Mouse (Mus musculus) kidney, postnatal 0 days (tissue): ENCODE results near the gene Chmp2b. TPM values are rescaled to one million over a fixed set of nuclear protein-coding genes. Genes with fewer than 3 reads are reported as not detected.

ENCODE experiments used
- ATAC-seq: fragments of 200-750 bp; cut with Nextera tagmentation; replicated peaks from 2 replicates; pipeline ENCODE4 v1.8.0; 2017; ENCODE audit warnings: low read depth, moderate number of reproducible peaks, moderate TSS enrichment, moderate library complexity; ENCODE audit not compliant: low FRiP score
- DNase-seq: peaks from one replicate; pipeline ENCODE4 v3.0.0-alpha.2; 2016; ENCODE audit warnings: low spot score
- H3K27ac ChIP-seq: fragments of 300-500 bp; sonication (generic); 2 replicates; pipeline ENCODE4 v1.5.1; 2014; ENCODE audit warnings: mild to moderate bottlenecking
- H3K27me3 ChIP-seq: fragments of 300-500 bp; sonication (generic); 2 replicates; pipeline ENCODE4 v1.6.1; 2014; ENCODE audit warnings: low read length, mixed read lengths; ENCODE audit not compliant: insufficient read depth
- H3K36me3 ChIP-seq: fragments of 300-500 bp; sonication (generic); 2 replicates; pipeline ENCODE4 v1.6.1; 2014; ENCODE audit warnings: low read length, mixed read lengths; ENCODE audit not compliant: insufficient read depth
- H3K4me1 ChIP-seq: fragments of 300-500 bp; sonication (generic); replicated peaks from 2 replicates; pipeline ENCODE4 v1.6.1; 2014; ENCODE audit warnings: antibody characterized with exemption, low read length, mixed read lengths; ENCODE audit not compliant: insufficient read depth
- H3K4me2 ChIP-seq: fragments of 300-500 bp; sonication (generic); 2 replicates; pipeline ENCODE4 v1.6.1; 2014; ENCODE audit warnings: mild to moderate bottlenecking, low read length, moderate library complexity, mixed read lengths
- H3K4me3 ChIP-seq: fragments of 300-500 bp; sonication (generic); replicated peaks from 2 replicates; pipeline ENCODE4 v1.5.1; 2014; ENCODE audit warnings: low read depth, low read length
- H3K9ac ChIP-seq: fragments of 300-500 bp; sonication (generic); 2 replicates; pipeline ENCODE4 v1.6.1; 2014; ENCODE audit warnings: low read depth, low read length
- H3K9me3 ChIP-seq: fragments of 300-500 bp; sonication (generic); replicated peaks from 2 replicates; pipeline ENCODE4 v1.6.1; 2016; ENCODE audit warnings: low read length, inconsistent platforms, mixed read lengths
- CTCF ChIP-seq: IDR thresholded peaks from 2 replicates; pipeline ENCODE4 v1.5.1; 2016; ENCODE audit warnings: antibody characterized with exemption, low read depth, mild to moderate bottlenecking, moderate library complexity
- WGBS: fragments of 180-500 bp; shearing (Covaris S2); extraction: QIAGEN DNeasy Blood & Tissue Kit; methylation state at CpG from one replicate; pipeline ENCODE4 v1.1.7; 2014; 5-methylcytosine and 5-hydroxymethylcytosine counted together
- polyA plus RNA-seq: library from polyadenylated mRNA; unstranded; fragments of >200 nt; fragmentation: Nextera tagmentation; extraction: Ambion mirVana; gene quantifications from 2 replicates; pipeline ENCODE4 v1.2.1, GENCODE M21; 2015

Gene Chmp2b
- polyA plus RNA-seq, 1 experiment from 2014 or later = 126 TPM

DNA sequence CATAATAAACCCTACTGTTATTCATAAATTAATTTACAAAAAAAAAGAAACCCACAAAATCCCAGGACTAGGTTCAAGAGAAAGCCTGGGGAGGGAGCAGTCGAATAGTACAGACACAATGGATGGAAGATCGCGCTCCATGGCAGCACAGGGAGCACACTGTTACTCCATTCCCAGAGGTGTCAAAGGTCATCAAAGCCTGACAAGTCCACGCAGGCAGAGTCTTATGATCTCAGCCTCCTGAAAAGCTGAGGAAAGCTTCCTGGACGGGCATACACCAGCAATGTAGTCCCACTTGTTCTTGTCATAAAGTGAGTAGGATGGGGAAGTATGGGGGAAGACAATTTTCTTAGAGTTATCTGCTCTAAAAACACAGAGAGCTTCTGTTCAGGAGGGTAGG is 5.2 kb downstream of the Chmp2b start:
- DNase-seq = no peak
- 70% methylated on average over 5 of the region's 5 CpGs for WGBS
- Histone ChIP-seq H3K9ac (no peak overlapping the region), H3K27me3 (no peaks in the 10 kb centered on the region), H3K27ac (no peak overlapping the region), H3K9me3 (no peaks in the 10 kb centered on the region), H3K4me2 (no peak overlapping the region), H3K4me1 (no peaks in the 10 kb centered on the region), H3K36me3 (no peaks in the 10 kb centered on the region), H3K4me3 (no peak overlapping the region)
- no peak for ATAC-seq
- no peak for TF ChIP-seq CTCF

DNA sequence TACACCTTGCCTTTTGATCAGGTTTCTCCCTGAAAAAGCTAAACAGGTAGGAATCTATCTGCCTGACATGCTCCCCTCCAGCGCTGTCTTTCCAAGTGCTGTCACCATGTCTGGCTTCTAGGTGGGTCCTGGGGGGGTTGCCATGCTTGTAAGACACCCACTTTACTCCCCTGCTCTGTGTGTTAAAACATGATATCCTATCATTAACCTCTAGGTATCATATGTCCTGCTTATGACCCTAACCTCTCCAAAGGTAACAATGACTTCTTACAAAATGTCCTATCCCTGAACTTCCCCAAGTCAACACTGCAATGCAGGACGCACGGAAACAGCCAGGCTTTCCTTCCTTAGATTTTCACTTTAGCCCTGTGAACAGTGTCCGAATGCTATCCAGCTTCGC is 8.3 kb downstream of the Chmp2b start:
- Histone ChIP-seq H3K27ac (no peak overlapping the region), H3K4me2 (no peak overlapping the region), H3K9me3 (no peaks in the 10 kb centered on the region), H3K36me3 (no peaks in the 10 kb centered on the region), H3K4me3 (no peak overlapping the region), H3K27me3 (no peaks in the 10 kb centered on the region), H3K4me1 (no peaks in the 10 kb centered on the region), H3K9ac (no peak overlapping the region)
- WGBS = 42% methylated on average over 5 of the region's 5 CpGs
- ATAC-seq (no peak), DNase-seq (peak; percentile 27)
- TF ChIP-seq CTCF = no peak

DNA sequence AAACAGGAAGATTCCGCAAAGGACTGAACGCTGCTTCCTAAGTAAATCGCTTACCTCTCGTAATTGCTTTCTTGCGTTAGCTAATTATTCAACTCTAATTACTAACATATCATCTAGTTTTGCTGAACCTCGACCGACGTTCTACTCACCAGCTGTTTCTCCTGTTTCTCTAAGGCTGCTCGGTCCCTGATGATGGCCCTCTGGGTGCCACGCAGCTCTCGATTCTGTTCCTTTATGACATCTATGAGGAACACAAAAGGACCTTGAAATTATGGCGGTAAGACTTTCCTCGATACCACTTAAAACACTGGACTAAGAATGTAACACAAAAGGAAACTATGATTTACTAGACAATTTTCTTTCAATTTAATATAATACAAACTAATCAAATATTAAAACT is 11.7 kb downstream of the Chmp2b start:
- 83% methylated on average over 13 of the region's 13 CpGs for WGBS
- H3K9me3 ChIP-seq = no peaks in the 10 kb centered on the region
- no peaks in the 10 kb centered on the region for H3K36me3 ChIP-seq
- H3K27ac ChIP-seq = no peak overlapping the region
- H3K4me3 ChIP-seq = no peak overlapping the region
- ATAC-seq (no peak), DNase-seq (no peak)
- no peaks in the 10 kb centered on the region for H3K4me1 ChIP-seq
- no peaks in the 10 kb centered on the region for H3K27me3 ChIP-seq
- no peak overlapping the region for H3K9ac ChIP-seq
- no peak overlapping the region for H3K4me2 ChIP-seq
- TF ChIP-seq CTCF = no peak

DNA sequence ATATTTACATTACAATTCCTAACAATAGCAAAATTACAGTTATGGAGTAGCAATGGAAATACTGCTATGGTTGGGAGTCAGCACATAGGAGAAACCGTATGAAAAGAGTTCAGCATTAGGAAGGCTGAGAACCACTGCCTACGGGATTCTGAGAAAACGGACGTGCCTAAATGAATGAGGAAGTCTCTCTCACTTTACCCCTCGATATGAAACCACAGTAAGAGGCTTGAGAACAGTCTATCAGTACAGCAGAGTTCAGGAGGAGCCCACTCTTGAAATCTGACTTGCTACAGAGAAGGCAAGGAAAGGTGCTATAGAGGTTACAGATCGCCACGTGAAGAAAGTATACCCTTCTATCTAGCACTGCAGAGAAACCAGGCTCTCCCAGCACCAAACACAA is 13.6 kb downstream of the Chmp2b start:
- Histone ChIP-seq H3K36me3 (peaks cover 5% of the 10 kb centered on the region; the same call in 1 of the 2 replicates), H3K27ac (no peak overlapping the region), H3K9ac (no peak overlapping the region), H3K4me1 (no peaks in the 10 kb centered on the region), H3K4me2 (no peak overlapping the region), H3K9me3 (no peaks in the 10 kb centered on the region), H3K27me3 (no peaks in the 10 kb centered on the region), H3K4me3 (no peak overlapping the region)
- ATAC-seq (no peak), DNase-seq (no peak)
- 84% methylated on average over 7 of the region's 7 CpGs for WGBS
- no peak for TF ChIP-seq CTCF

DNA sequence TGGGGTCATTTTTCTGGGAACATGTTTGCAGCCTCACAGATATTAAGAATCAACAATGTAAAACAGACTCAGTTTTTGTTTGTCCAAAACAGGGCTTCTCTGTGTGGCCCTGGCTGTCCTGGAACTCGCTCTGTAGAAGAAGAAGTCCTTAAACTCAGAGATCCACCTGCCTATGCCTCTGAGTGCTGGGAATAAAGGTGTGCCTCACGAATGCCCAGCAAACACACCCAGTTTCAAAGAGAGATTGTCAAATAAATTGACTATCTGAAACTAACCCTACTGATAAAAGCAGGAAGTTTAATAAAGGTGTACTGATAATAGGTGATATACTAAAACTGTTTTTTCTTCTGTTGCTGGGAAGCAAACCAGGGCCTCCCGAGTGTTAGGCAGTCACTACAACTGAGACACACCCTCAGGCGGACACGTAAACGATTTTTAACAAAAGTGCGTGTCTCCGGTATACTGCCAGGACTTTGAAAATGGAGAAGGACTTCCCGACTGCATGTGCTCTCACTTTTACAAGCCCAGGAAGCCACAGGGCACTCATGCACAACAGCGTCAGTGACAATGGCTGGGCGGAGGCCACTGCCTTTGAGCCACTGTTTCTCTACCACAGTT is 18.7 kb downstream of the Chmp2b start:
- 81% methylated on average over 11 of the region's 11 CpGs for WGBS
- no peak overlapping the region for H3K27ac ChIP-seq
- H3K36me3 ChIP-seq = peaks cover 25% of the 10 kb centered on the region
- H3K4me3 ChIP-seq = no peak overlapping the region
- H3K4me1 ChIP-seq = no peaks in the 10 kb centered on the region
- H3K9ac ChIP-seq = no peak overlapping the region
- H3K27me3 ChIP-seq = no peaks in the 10 kb centered on the region
- no peak for TF ChIP-seq CTCF
- ATAC-seq = no peak
- H3K9me3 ChIP-seq = no peaks in the 10 kb centered on the region
- no peak overlapping the region for H3K4me2 ChIP-seq
- DNase-seq = no peak

DNA sequence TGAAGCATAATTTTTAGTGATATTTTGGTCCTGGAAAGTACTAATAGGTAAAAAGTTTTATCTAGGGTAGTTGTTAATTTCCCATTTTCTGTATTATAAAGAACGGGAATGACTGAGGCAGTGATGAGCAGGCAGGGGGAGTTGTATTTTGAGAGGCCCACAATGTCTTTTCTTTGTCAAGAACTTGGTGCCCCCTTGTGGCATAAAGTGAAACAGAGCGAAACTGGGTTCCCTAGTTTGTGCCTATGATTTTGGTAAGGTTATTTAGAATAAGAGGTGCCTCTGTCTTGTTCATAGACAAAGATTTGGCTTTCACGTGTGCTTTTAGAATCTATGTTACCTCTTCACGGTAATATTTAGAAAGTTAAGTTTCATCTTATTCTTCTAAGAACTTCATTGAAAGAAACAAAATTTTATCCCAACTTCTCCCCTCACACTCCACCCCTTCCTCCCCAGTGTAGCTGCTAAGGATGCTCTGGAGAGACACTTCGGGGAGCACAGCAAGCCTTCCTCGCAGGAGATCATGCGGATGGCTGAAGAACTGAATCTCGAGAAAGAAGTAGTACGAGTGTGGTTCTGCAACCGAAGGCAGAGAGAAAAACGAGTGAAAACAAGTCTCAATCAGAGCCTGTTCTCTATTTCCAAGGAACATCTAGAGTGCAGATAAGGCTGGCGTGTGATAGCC is 29.1 kb downstream of the Chmp2b start:
- Histone ChIP-seq H3K4me2 (no peak overlapping the region), H3K4me1 (no peaks in the 10 kb centered on the region), H3K27me3 (no peaks in the 10 kb centered on the region), H3K9me3 (no peaks in the 10 kb centered on the region), H3K36me3 (0 out of 2 replicates have a peak, but pooled peaks cover 4% of the 10 kb centered on the region), H3K4me3 (no peak overlapping the region), H3K27ac (no peak overlapping the region), H3K9ac (no peak overlapping the region)
- ATAC-seq = no peak
- peak; percentile 70 for TF ChIP-seq CTCF
- peak; percentile 57 for DNase-seq
- 31% methylated on average over 12 of the region's 12 CpGs for WGBS
